Mouse (Mus musculus) midbrain, postnatal 0 days (tissue): Measurements from ENCODE around the gene Hyls1. TPM values are rescaled to one million over a fixed set of nuclear protein-coding genes. Genes with fewer than 3 reads are reported as not detected.

Source experiments
- ATAC-seq: fragments of 200-750 bp; cut with Nextera tagmentation; 2 replicates; pipeline ENCODE4 v1.8.0; 2017; ENCODE audit warnings: moderate number of reproducible peaks, mild to moderate bottlenecking, moderate TSS enrichment, moderate library complexity; ENCODE audit not compliant: low FRiP score
- DNase-seq: peaks from one replicate; pipeline ENCODE4 v3.0.0-alpha.2; 2015; ENCODE audit warnings: low spot score
- H3K27ac ChIP-seq: fragments of 300-500 bp; sonication (generic); 2 replicates; pipeline ENCODE4 v1.5.1; 2014; ENCODE audit warnings: low read depth, mild to moderate bottlenecking, low read length, mixed read lengths
- H3K27me3 ChIP-seq: fragments of 300-500 bp; sonication (generic); 2 replicates; pipeline ENCODE4 v1.6.1; 2014; ENCODE audit warnings: low read length, control low read depth, mixed read lengths; ENCODE audit not compliant: insufficient read depth
- H3K36me3 ChIP-seq: fragments of 300-500 bp; sonication (generic); 2 replicates; pipeline ENCODE4 v1.6.1; 2014; ENCODE audit warnings: low read length, control low read depth, mixed read lengths; ENCODE audit not compliant: insufficient read depth
- H3K4me1 ChIP-seq: fragments of 300-500 bp; sonication (generic); 2 replicates; pipeline ENCODE4 v1.6.1; 2014; ENCODE audit warnings: mild to moderate bottlenecking, control low read depth, antibody characterized with exemption, low read length, mixed read lengths; ENCODE audit not compliant: insufficient read depth
- H3K4me2 ChIP-seq: fragments of 300-500 bp; sonication (generic); 2 replicates; pipeline ENCODE4 v1.6.1; 2014; ENCODE audit warnings: low read depth, mild to moderate bottlenecking, low read length, mixed read lengths; ENCODE audit not compliant: poor library complexity, severe bottlenecking
- H3K4me3 ChIP-seq: fragments of 300-500 bp; sonication (generic); 2 replicates; pipeline ENCODE4 v1.5.1; 2014; ENCODE audit warnings: low read depth, mild to moderate bottlenecking, low read length, moderate library complexity
- H3K9ac ChIP-seq: fragments of 300-500 bp; sonication (generic); replicated peaks from 2 replicates; pipeline ENCODE4 v1.6.1; 2014; ENCODE audit warnings: mild to moderate bottlenecking, low read length, moderate library complexity, mixed read lengths; ENCODE audit not compliant: poor library complexity, severe bottlenecking
- H3K9me3 ChIP-seq: fragments of 300-500 bp; sonication (generic); 2 replicates; pipeline ENCODE4 v1.6.1; 2016; ENCODE audit warnings: low read length, control low read depth
- CTCF ChIP-seq: IDR thresholded peaks from 2 replicates; pipeline ENCODE4 v1.5.1; 2016; ENCODE audit warnings: antibody characterized with exemption, mild to moderate bottlenecking
- WGBS: fragments of 180-500 bp; shearing (Covaris S2); extraction: QIAGEN DNeasy Blood & Tissue Kit; methylation state at CpG from one replicate; pipeline ENCODE4 v1.1.7; 2014; 5-methylcytosine and 5-hydroxymethylcytosine counted together
- polyA plus RNA-seq: library from polyadenylated mRNA; unstranded; fragments of >200 nt; fragmentation: Nextera tagmentation; extraction: Ambion mirVana; gene quantifications from 2 replicates; pipeline ENCODE4 v1.2.1, GENCODE M21; 2015
- total RNA-seq: library from RNA; depleted of rRNA; stranded (reverse); fragments of >200 nt; gene quantifications from 2 replicates; pipeline ENCODE4 v1.2.3, GENCODE M21; 2014

Hyls1 gene
- total and polyA plus RNA-seq, 2 experiments from 2014 or later: 7.9 to 9.2 TPM

- Histone ChIP-seq H3K9me3 (no peaks in the 10 kb centered on the region), H3K27ac (no peak overlapping the region), H3K9ac (no peak overlapping the region), H3K4me3 (no peak overlapping the region), H3K4me2 (no peak overlapping the region), H3K27me3 (no peaks in the 10 kb centered on the region), H3K4me1 (peaks cover 5% of the 10 kb centered on the region; the same call in 1 of the 2 replicates), H3K36me3 (peaks cover 22% of the 10 kb centered on the region)
- no peak for ATAC-seq
- no peak for TF ChIP-seq CTCF
- WGBS: 91% methylated on average over 6 of the region's 6 CpGs
- DNase-seq: no peak
These were observed 8.6 kb downstream of the Hyls1 start for GRCm38 (mm10) chr9:35561583-35561982.

GRCm38 (mm10) chr9:35561076-35561475, 9.1 kb downstream of the Hyls1 start:
- Histone ChIP-seq H3K36me3 (peaks cover 19% of the 10 kb centered on the region), H3K4me2 (no peak overlapping the region), H3K4me3 (no peak overlapping the region), H3K9ac (no peak overlapping the region), H3K9me3 (no peaks in the 10 kb centered on the region), H3K27me3 (no peaks in the 10 kb centered on the region), H3K27ac (no peak overlapping the region), H3K4me1 (peaks cover 5% of the 10 kb centered on the region; the same call in 1 of the 2 replicates)
- ATAC-seq: no peak
- no peak for TF ChIP-seq CTCF
- no peak for DNase-seq
- WGBS: 90% methylated on average over 11 of the region's 11 CpGs

- H3K36me3 ChIP-seq: peaks cover 13% of the 10 kb centered on the region
- no peaks in the 10 kb centered on the region for H3K27me3 ChIP-seq
- peak overlapping the region; percentile 54 for H3K4me3 ChIP-seq
- peaks cover 5% of the 10 kb centered on the region; the same call in 1 of the 2 replicates for H3K4me1 ChIP-seq
- H3K9ac ChIP-seq: peak overlapping the region; percentile 67
- TF ChIP-seq CTCF: no peak
- peak overlapping the region; percentile 82 for H3K27ac ChIP-seq
- ATAC-seq (peak; percentile 88), DNase-seq (peak; percentile 97)
- WGBS: 2% methylated on average over 31 of the region's 31 CpGs
- H3K4me2 ChIP-seq: peak overlapping the region; percentile 88
- no peaks in the 10 kb centered on the region for H3K9me3 ChIP-seq
These were observed 10.9 kb downstream of the Hyls1 start for GRCm38 (mm10) chr9:35559009-35559890.

- Histone ChIP-seq H3K27me3 (no peaks in the 10 kb centered on the region), H3K4me3 (peak within 1 kb of the TSS; percentile 54), H3K36me3 (peaks cover 18% of the 10 kb centered on the region), H3K9me3 (no peaks in the 10 kb centered on the region), H3K4me1 (peaks cover 5% of the 10 kb centered on the region; the same call in 1 of the 2 replicates), H3K9ac (peak within 1 kb of the TSS; percentile 67), H3K4me2 (peak within 1 kb of the TSS; percentile 88), H3K27ac (peak within 1 kb of the TSS; percentile 82)
- ATAC-seq (peak; percentile 88), DNase-seq (peak; percentile 82)
- under 1% methylated on average over 53 of the region's 59 CpGs for WGBS
- no peak for TF ChIP-seq CTCF
These were observed 11.8 kb downstream of the Hyls1 start, which contains the start of the genes Ddx25 and Pus3 for GRCm38 (mm10) chr9:35558257-35559008. Ddx25 (minus strand) TSS chr9:35558528. Pus3 (plus strand) TSS chr9:35558595.

- Histone ChIP-seq H3K9ac (no peak overlapping the region), H3K9me3 (no peaks in the 10 kb centered on the region), H3K4me2 (peak overlapping the region; percentile 88), H3K36me3 (peaks cover 21% of the 10 kb centered on the region), H3K27me3 (no peaks in the 10 kb centered on the region), H3K4me3 (no peak overlapping the region), H3K27ac (no peak overlapping the region), H3K4me1 (peaks cover 5% of the 10 kb centered on the region; the same call in 1 of the 2 replicates)
- WGBS: 72% methylated on average over 12 of the region's 12 CpGs
- ATAC-seq (no peak), DNase-seq (no peak)
- no peak for TF ChIP-seq CTCF
These were observed 13.6 kb downstream of the Hyls1 start for GRCm38 (mm10) chr9:35556494-35557102.
